Mouse (Mus musculus): ENCODE results near the gene Apoc1. TPM values are rescaled to one million over a fixed set of nuclear protein-coding genes. Genes with fewer than 3 reads are reported as not detected.

Apoc1 gene
- polyA plus RNA-seq, 1 experiment from 2014 or later: 34.7 TPM

- H3K36me3 ChIP-seq (ENCODE audit: control insufficient read depth, insufficient read depth): no peaks in the 10 kb centered on the region
- WGBS: 90% methylated on average over 6 of the region's 6 CpGs
- H3K4me2 ChIP-seq (replicated peaks; ENCODE audit: low read depth): no peak overlapping the region
- H3K27me3 ChIP-seq (replicated peaks; ENCODE audit: control insufficient read depth, insufficient read depth, low read length): no peaks in the 10 kb centered on the region
- no peak overlapping the region for H3K9ac ChIP-seq (ENCODE audit: low read depth, low read length)
- no peak overlapping the region for H3K27ac ChIP-seq (ENCODE audit: low read depth, low read length)
- no peak for TF ChIP-seq CTCF (IDR thresholded peaks at IDR 0.05; ENCODE audit: low read depth)
- H3K4me1 ChIP-seq (replicated peaks; ENCODE audit: control insufficient read depth, insufficient read depth, low read length): no peaks in the 10 kb centered on the region
- H3K9me3 ChIP-seq (ENCODE audit: control insufficient read depth): no peaks in the 10 kb centered on the region
- H3K4me3 ChIP-seq (ENCODE audit: low read depth, low read length): no peak overlapping the region
- no peak for ATAC-seq
These were observed 8.7 kb downstream of the Apoc1 start for GRCm38 (mm10) chr7:19683771-19684201.

GRCm38 (mm10) chr7:19682979-19683378, 9.5 kb downstream of the Apoc1 start:
- no peak for TF ChIP-seq CTCF (IDR thresholded peaks at IDR 0.05; ENCODE audit: low read depth)
- 61% methylated on average over 3 of the region's 3 CpGs for WGBS

GRCm38 (mm10) chr7:19681202-19681694, 11.2 kb downstream of the Apoc1 start, which contains the start of the genes Gm44805 and Apoc4:
TSS of gene Gm44805 (minus strand) at chr7:19681423.
TSS of gene Apoc4 (minus strand) at chr7:19681479.
- H3K4me1 ChIP-seq (replicated peaks; ENCODE audit: control insufficient read depth, insufficient read depth, low read length): peaks cover 3% of the 10 kb centered on the region; the same call in 1 of the 2 replicates
- no peak for ATAC-seq
- H3K4me3 ChIP-seq (ENCODE audit: low read depth, low read length): no peak within 1 kb of the TSS
- peak within 1 kb of the TSS; percentile 68 for H3K27ac ChIP-seq (ENCODE audit: low read depth, low read length)
- no peak for TF ChIP-seq CTCF (IDR thresholded peaks at IDR 0.05; ENCODE audit: low read depth)
- H3K4me2 ChIP-seq (replicated peaks; ENCODE audit: low read depth): no peak within 1 kb of the TSS
- 0 out of 2 replicates have a peak within 1 kb of the TSS, but pooled peaks have one; percentile 26 for H3K9ac ChIP-seq (ENCODE audit: low read depth, low read length)
- H3K9me3 ChIP-seq (ENCODE audit: control insufficient read depth): no peaks in the 10 kb centered on the region
- H3K27me3 ChIP-seq (replicated peaks; ENCODE audit: control insufficient read depth, insufficient read depth, low read length): no peaks in the 10 kb centered on the region
- H3K36me3 ChIP-seq (ENCODE audit: control insufficient read depth, insufficient read depth): no peaks in the 10 kb centered on the region
- 55% methylated on average over 8 of the region's 8 CpGs for WGBS

More at GRCm38 (mm10) chr7:19682979-19683378, 9.5 kb downstream of the Apoc1 start:
- H3K36me3 ChIP-seq (ENCODE audit: control insufficient read depth, insufficient read depth): no peaks in the 10 kb centered on the region
- H3K4me1 ChIP-seq (replicated peaks; ENCODE audit: control insufficient read depth, insufficient read depth, low read length): no peaks in the 10 kb centered on the region
- H3K27ac ChIP-seq (ENCODE audit: low read depth, low read length): no peak overlapping the region
- H3K9ac ChIP-seq (ENCODE audit: low read depth, low read length): no peak overlapping the region
- no peak for ATAC-seq
- no peak overlapping the region for H3K4me2 ChIP-seq (replicated peaks; ENCODE audit: low read depth)
- H3K9me3 ChIP-seq (ENCODE audit: control insufficient read depth): no peaks in the 10 kb centered on the region
- H3K27me3 ChIP-seq (replicated peaks; ENCODE audit: control insufficient read depth, insufficient read depth, low read length): no peaks in the 10 kb centered on the region
- no peak overlapping the region for H3K4me3 ChIP-seq (ENCODE audit: low read depth, low read length)

- Histone ChIP-seq H3K27ac (ENCODE audit: low read depth, low read length) (peak overlapping the region; percentile 68), H3K27me3 (replicated peaks; ENCODE audit: control insufficient read depth, insufficient read depth, low read length) (no peaks in the 10 kb centered on the region), H3K4me2 (replicated peaks; ENCODE audit: low read depth) (no peak overlapping the region), H3K9ac (ENCODE audit: low read depth, low read length) (no peak overlapping the region), H3K4me1 (replicated peaks; ENCODE audit: control insufficient read depth, insufficient read depth, low read length) (peaks cover 3% of the 10 kb centered on the region; the same call in 1 of the 2 replicates), H3K9me3 (ENCODE audit: control insufficient read depth) (no peaks in the 10 kb centered on the region), H3K36me3 (ENCODE audit: control insufficient read depth, insufficient read depth) (no peaks in the 10 kb centered on the region), H3K4me3 (ENCODE audit: low read depth, low read length) (no peak overlapping the region)
- WGBS: 30% methylated on average over 2 of the region's 2 CpGs
- TF ChIP-seq CTCF (IDR thresholded peaks at IDR 0.05; ENCODE audit: low read depth): no peak
- peak; percentile 42; the same call in 1 of the 2 replicates for ATAC-seq
These were observed 11.8 kb downstream of the Apoc1 start for GRCm38 (mm10) chr7:19680702-19681101.

- Histone ChIP-seq H3K27me3 (replicated peaks; ENCODE audit: control insufficient read depth, insufficient read depth, low read length) (no peaks in the 10 kb centered on the region), H3K36me3 (ENCODE audit: control insufficient read depth, insufficient read depth) (no peaks in the 10 kb centered on the region), H3K9ac (ENCODE audit: low read depth, low read length) (no peak overlapping the region), H3K4me2 (replicated peaks; ENCODE audit: low read depth) (no peak overlapping the region), H3K9me3 (ENCODE audit: control insufficient read depth) (no peaks in the 10 kb centered on the region), H3K27ac (ENCODE audit: low read depth, low read length) (no peak overlapping the region), H3K4me3 (ENCODE audit: low read depth, low read length) (no peak overlapping the region), H3K4me1 (replicated peaks; ENCODE audit: control insufficient read depth, insufficient read depth, low read length) (peaks cover 3% of the 10 kb centered on the region; the same call in 1 of the 2 replicates)
- ATAC-seq: no peak
- WGBS: 85% methylated on average over 3 of the region's 3 CpGs
- TF ChIP-seq CTCF (IDR thresholded peaks at IDR 0.05; ENCODE audit: low read depth): no peak
These were observed 13.6 kb downstream of the Apoc1 start for GRCm38 (mm10) chr7:19678901-19679300.

GRCm38 (mm10) chr7:19677872-19678271, 14.6 kb downstream of the Apoc1 start, which contains the start of gene Apoc2:
TSS of gene Apoc2 (minus strand) at chr7:19677941.
- Histone ChIP-seq H3K27ac (ENCODE audit: low read depth, low read length) (peak within 1 kb of the TSS; percentile 76), H3K9ac (ENCODE audit: low read depth, low read length) (peak within 1 kb of the TSS; percentile 11; the same call in 1 of the 2 replicates), H3K4me2 (replicated peaks; ENCODE audit: low read depth) (peak within 1 kb of the TSS; percentile 47; the same call in 1 of the 2 replicates), H3K4me3 (ENCODE audit: low read depth, low read length) (no peak within 1 kb of the TSS), H3K9me3 (ENCODE audit: control insufficient read depth) (no peaks in the 10 kb centered on the region), H3K4me1 (replicated peaks; ENCODE audit: control insufficient read depth, insufficient read depth, low read length) (peaks cover 3% of the 10 kb centered on the region; the same call in 1 of the 2 replicates), H3K27me3 (replicated peaks; ENCODE audit: control insufficient read depth, insufficient read depth, low read length) (no peaks in the 10 kb centered on the region), H3K36me3 (ENCODE audit: control insufficient read depth, insufficient read depth) (no peaks in the 10 kb centered on the region)
- WGBS: 33% methylated on average over 8 of the region's 8 CpGs
- no peak for TF ChIP-seq CTCF (IDR thresholded peaks at IDR 0.05; ENCODE audit: low read depth)
- ATAC-seq: peak; percentile 61

Data from intestine, postnatal 0 days (tissue).